Mouse (Mus musculus): ENCODE results near the gene Txndc15. TPM values are rescaled to one million over a fixed set of nuclear protein-coding genes. Genes with fewer than 3 reads are reported as not detected.

Txndc15 gene
- polyA plus RNA-seq (2015; fragmentation: Nextera tagmentation; extraction: Ambion mirVana) = 77.0 and 77.6 TPM in 2 replicates

DNA sequence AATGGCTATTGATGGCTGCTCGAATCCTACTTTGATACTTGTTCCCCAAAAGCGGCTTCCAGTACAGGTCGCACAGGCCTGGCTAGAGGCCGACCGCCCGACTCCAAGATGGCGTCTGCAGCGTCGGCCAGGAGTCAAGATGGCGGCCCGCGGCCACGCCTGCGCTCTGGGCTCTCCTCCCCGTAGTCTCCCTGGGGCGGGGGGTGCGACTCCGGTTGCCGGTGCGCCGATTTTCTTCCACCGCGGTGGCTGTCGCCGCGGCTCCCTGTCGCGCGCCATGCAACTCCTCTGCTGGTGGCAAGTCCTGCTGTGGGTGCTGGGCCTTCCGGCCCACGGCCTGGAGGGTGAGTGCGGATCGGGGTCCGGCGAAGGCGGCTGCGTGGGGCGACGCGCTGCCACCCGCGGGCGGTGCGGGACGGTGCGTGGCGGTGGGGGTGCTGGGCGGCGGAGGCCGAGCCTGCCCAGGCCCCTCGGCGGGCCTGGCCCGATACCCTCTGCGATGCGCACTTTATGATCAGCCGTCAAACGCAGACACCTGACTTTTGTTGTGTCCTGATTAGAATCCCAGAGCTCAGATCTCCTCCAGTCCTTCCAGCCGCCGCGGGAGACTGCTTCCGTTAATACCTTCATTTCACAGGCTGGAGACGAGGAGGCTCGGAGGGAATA is at the start of gene Txndc15:
TSS of gene Txndc15 (plus strand) at position 150 of the 666 bp plus-strand sequence.
- Histone ChIP-seq H3K27me3 (replicated peaks) (no peaks in the 10 kb centered on the region), H3K9ac (peak within 1 kb of the TSS; percentile 95), H3K4me3 (replicated peaks) (peak within 1 kb of the TSS; percentile 95), H3K4me1 (peaks cover 4% of the 10 kb centered on the region; the same call in 1 of the 2 replicates), H3K9me3 (no peaks in the 10 kb centered on the region), H3K4me2 (peak within 1 kb of the TSS; percentile 54), H3K36me3 (peaks cover 1% of the 10 kb centered on the region), H3K27ac (peak within 1 kb of the TSS; percentile 85)
- ATAC-seq (ENCODE audit: insufficient read depth, low FRiP score, low read depth) = peak; percentile 90
- WGBS = under 1% methylated on average over 63 of the region's 63 CpGs

GRCm38 (mm10) chr13:55668550-55668949 is 45.9 kb upstream of the Txndc15 start:
- peaks cover 76% of the 10 kb centered on the region for H3K36me3 ChIP-seq
- no peak overlapping the region for H3K4me3 ChIP-seq (replicated peaks)
- H3K27me3 ChIP-seq (replicated peaks) = no peaks in the 10 kb centered on the region

DNA sequence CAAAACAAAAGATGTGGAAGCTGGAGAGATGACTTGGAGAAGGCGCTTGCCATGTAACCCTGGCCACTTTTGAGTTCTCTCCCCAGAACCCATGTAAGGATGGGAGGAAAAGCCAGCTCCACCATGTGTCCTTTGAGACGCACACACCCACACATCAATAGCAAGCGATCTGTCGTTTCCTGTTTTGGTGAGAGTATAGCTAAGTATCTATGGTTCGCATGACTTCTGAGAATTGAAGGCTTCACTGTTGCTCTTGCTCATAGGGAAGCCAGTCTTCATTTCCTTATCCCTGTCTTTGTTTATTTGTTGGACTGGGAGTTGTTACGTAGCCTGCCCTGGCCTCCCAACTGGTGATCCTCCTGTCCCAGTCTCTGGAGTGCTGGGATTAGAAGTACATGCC is 41.7 kb upstream of the Txndc15 start:
- no peak overlapping the region for H3K27ac ChIP-seq
- H3K4me1 ChIP-seq = no peaks in the 10 kb centered on the region
- H3K9ac ChIP-seq = no peak overlapping the region
- H3K4me3 ChIP-seq (replicated peaks) = no peak overlapping the region
- no peak for ATAC-seq (ENCODE audit: insufficient read depth, low FRiP score, low read depth)
- WGBS = 95% methylated on average over 6 of the region's 6 CpGs
- peaks cover 72% of the 10 kb centered on the region for H3K36me3 ChIP-seq
- no peaks in the 10 kb centered on the region for H3K27me3 ChIP-seq (replicated peaks)
- H3K4me2 ChIP-seq = no peak overlapping the region
- H3K9me3 ChIP-seq = no peaks in the 10 kb centered on the region

More at GRCm38 (mm10) chr13:55668550-55668949, 45.9 kb upstream of the Txndc15 start:
- no peaks in the 10 kb centered on the region for H3K4me1 ChIP-seq
- H3K27ac ChIP-seq = no peak overlapping the region
- H3K9me3 ChIP-seq = no peaks in the 10 kb centered on the region
- H3K9ac ChIP-seq = no peak overlapping the region
- H3K4me2 ChIP-seq = no peak overlapping the region
- WGBS = 71% methylated on average over 6 of the region's 6 CpGs
- ATAC-seq (ENCODE audit: insufficient read depth, low FRiP score, low read depth) = no peak

DNA sequence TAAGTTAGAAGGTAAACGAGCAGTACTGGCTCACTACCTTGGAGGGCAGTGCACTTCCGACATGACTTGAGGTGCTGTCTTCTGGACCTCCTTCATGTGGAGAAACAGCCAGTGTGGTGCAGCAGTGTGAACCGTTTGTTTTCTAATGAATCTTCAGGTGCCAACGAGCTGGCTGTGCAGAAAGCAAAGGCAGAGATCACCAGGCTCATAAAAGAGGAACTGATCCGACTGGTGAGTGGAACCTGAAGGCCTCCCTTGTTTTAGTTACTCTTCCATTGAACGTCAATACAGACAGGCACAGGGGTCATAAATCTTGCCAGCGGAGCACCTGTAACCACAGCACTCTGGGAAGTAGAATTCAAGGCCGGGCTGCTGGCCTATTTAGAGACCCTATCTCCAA is 37.1 kb upstream of the Txndc15 start:
- Histone ChIP-seq H3K4me2 (no peak overlapping the region), H3K4me3 (replicated peaks) (no peak overlapping the region), H3K9me3 (no peaks in the 10 kb centered on the region), H3K36me3 (peaks cover 47% of the 10 kb centered on the region), H3K9ac (no peak overlapping the region), H3K27ac (no peak overlapping the region), H3K27me3 (replicated peaks) (no peaks in the 10 kb centered on the region), H3K4me1 (no peaks in the 10 kb centered on the region)
- ATAC-seq (ENCODE audit: insufficient read depth, low FRiP score, low read depth) = no peak
- WGBS = 73% methylated on average over 8 of the region's 8 CpGs

- Histone ChIP-seq H3K4me1 (no peaks in the 10 kb centered on the region), H3K27ac (no peak overlapping the region), H3K27me3 (replicated peaks) (no peaks in the 10 kb centered on the region), H3K36me3 (peaks cover 18% of the 10 kb centered on the region; the same call in 1 of the 2 replicates), H3K4me3 (replicated peaks) (no peak overlapping the region), H3K9ac (no peak overlapping the region), H3K4me2 (no peak overlapping the region), H3K9me3 (no peaks in the 10 kb centered on the region)
- WGBS = 84% methylated on average over 9 of the region's 9 CpGs
- no peak for ATAC-seq (ENCODE audit: insufficient read depth, low FRiP score, low read depth)
Measured at GRCm38 (mm10) chr13:55682201-55682600, 32.2 kb upstream of the Txndc15 start.

DNA sequence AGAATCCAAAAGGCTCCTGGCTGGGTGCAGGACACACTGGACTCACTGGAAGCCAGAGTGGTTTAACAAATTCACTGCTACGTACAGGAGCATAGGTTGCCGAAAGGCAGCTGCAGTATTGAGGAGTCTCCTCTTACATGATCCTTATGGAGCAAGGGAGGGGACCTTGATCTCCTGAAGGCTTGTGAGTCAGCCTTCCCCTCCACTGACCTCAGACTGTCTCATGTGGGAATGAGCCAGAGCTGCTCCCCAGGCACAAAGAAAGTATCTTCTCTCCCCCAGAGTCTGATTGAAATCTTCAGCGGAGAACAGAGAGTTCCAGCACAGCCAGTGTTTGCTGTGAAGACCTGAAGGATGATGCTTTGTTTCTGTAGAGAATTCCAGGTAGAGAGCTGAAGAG is 30.9 kb upstream of the Txndc15 start:
- no peak overlapping the region for H3K9ac ChIP-seq
- no peak overlapping the region for H3K4me2 ChIP-seq
- WGBS = 89% methylated on average over 3 of the region's 3 CpGs
- H3K27me3 ChIP-seq (replicated peaks) = no peaks in the 10 kb centered on the region
- H3K27ac ChIP-seq = no peak overlapping the region
- no peak for ATAC-seq (ENCODE audit: insufficient read depth, low FRiP score, low read depth)
- H3K4me3 ChIP-seq (replicated peaks) = no peak overlapping the region
- H3K4me1 ChIP-seq = no peaks in the 10 kb centered on the region
- 0 out of 2 replicates have a peak, but pooled peaks cover 6% of the 10 kb centered on the region for H3K36me3 ChIP-seq
- H3K9me3 ChIP-seq = no peaks in the 10 kb centered on the region

DNA sequence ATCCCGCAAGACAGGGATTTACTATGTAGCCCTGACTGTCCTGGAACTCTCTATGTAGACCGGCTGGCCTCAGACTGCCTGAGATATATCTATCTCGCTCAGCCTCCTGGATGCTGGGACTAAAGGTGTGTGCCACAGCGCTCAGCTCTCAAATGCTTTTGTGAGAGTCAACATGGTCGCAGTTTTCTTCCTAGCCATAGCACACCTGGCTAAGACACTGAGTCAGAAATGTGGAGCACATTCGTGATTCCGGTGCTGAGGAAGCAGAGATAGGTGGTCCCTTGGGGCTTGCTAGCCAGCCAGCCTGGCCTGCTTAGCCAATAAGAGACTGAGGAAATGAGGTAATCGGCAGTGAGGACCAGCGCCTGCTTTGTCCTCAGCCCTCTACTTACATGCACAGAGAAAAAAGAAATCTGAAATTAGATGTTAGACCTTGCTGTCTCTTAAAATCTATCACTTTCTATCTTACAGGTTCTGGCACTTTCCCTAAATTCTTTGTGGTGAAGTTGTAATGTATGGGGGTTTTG is 28.3 kb upstream of the Txndc15 start:
- Histone ChIP-seq H3K4me3 (replicated peaks) (no peak overlapping the region), H3K4me1 (no peaks in the 10 kb centered on the region), H3K36me3 (no peaks in the 10 kb centered on the region), H3K27ac (no peak overlapping the region), H3K4me2 (no peak overlapping the region), H3K9ac (no peak overlapping the region), H3K9me3 (no peaks in the 10 kb centered on the region), H3K27me3 (replicated peaks) (no peaks in the 10 kb centered on the region)
- no peak for ATAC-seq (ENCODE audit: insufficient read depth, low FRiP score, low read depth)
- WGBS = 77% methylated on average over 9 of the region's 9 CpGs

DNA sequence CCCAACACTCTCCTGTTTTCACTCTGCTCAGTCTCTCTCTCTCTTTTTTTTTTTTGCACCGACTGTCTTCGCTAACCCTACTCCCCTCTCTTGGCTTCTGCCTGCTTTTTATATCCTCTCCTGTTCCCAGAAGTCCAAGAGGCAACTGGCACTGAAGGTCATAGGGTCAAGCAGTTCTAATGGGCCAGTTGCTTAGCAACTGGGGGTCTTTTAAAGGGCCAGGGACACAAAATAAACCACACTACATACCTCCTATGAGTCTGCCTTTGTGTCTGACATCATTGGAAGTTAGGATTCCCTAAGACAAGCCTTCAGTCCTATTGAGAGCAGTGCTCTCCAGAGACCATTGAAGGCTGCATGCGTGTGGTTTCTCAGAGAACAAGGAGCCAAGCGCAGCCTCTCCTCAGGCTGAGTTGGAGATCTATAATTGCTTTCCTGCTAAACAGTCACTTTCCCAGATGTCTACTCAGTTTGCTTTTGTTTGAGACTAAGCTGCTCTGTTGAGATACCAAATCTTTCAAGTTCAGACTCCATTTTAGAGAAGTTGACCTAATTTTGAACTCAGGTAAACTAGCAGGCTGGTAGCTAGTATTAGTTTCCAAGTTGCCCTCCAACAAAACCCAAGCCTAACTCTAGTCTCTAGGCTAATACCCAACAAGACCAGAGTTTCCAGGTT is 26.4 kb upstream of the Txndc15 start:
- Histone ChIP-seq H3K4me2 (no peak overlapping the region), H3K27ac (no peak overlapping the region), H3K36me3 (no peaks in the 10 kb centered on the region), H3K4me1 (no peaks in the 10 kb centered on the region), H3K9ac (no peak overlapping the region), H3K27me3 (replicated peaks) (no peaks in the 10 kb centered on the region), H3K4me3 (replicated peaks) (no peak overlapping the region), H3K9me3 (no peaks in the 10 kb centered on the region)
- no peak for ATAC-seq (ENCODE audit: insufficient read depth, low FRiP score, low read depth)
- 36% methylated on average over 4 of the region's 4 CpGs for WGBS

DNA sequence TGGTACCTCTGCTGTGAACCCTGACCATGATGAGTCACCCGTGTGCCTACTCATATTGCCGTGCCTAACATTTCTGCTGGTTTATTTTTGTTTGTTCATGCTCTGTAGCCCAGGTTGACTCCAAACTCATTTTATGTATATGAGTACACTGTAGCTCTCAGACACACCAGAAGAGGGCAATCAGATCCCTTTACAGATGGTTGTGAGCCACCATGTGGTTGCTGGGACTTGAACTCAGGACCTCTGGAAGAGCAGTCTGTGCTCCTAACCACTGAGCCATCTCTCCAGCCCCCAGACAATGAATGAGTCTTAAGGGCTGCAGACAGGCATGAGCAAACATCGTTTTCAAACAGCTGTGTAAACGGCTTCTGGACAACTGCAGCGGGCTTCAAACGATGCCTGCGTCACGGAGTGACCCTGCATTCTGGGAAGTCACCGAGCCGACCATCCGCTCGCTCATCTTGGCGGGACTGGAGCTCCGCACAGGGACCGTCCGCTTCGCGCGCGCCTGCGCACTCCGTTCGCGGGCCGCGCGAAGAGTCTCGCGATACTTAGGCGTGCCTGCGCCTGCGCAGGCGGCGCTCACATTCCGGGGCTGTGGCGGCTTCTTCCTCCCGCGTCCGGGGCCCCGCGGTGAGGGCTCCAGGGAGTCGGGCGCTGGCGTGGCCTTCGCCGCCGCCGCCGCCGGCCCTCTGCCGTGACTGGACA is 21.8 kb upstream of the Txndc15 start, which contains the start of gene B230219D22Rik:
TSS of gene B230219D22Rik (plus strand) at position 590 of the 708 bp plus-strand sequence.
- Histone ChIP-seq H3K4me1 (peaks cover 14% of the 10 kb centered on the region), H3K36me3 (no peaks in the 10 kb centered on the region), H3K9ac (peak within 1 kb of the TSS; percentile 100), H3K27me3 (replicated peaks) (no peaks in the 10 kb centered on the region), H3K4me3 (replicated peaks) (peak within 1 kb of the TSS; percentile 100), H3K4me2 (peak within 1 kb of the TSS; percentile 71), H3K9me3 (no peaks in the 10 kb centered on the region), H3K27ac (peak within 1 kb of the TSS; percentile 97)
- ATAC-seq (ENCODE audit: insufficient read depth, low FRiP score, low read depth) = peak; percentile 94
- WGBS = 2% methylated on average over 51 of the region's 51 CpGs

DNA sequence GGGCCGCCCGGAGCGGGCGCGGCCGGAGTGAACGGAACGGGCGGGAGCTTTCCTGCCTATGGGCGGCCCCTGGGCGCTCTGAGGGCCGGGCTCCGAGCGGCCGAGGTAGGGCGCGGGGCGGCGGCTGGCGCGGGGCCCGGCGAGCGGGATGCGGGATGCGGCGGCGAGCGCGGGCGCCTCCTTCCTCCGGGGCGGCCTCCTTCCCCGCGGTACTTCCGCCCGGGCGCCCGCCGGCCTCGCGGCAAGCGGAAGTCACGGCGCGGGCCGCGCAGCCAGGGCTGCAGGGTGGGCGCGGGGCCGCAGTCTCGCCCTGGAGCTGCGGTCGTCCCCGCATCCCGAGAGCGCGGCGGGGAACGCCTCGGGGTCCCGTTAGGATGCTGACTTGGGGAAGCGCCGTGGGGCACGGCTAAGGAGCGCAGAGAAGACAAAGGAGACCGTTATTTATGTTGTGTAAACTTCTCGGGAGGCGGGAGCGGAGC is 21.2 kb upstream of the Txndc15 start:
- ATAC-seq (ENCODE audit: insufficient read depth, low FRiP score, low read depth) = peak; percentile 64
- Histone ChIP-seq H3K27me3 (replicated peaks) (no peaks in the 10 kb centered on the region), H3K9ac (peak overlapping the region; percentile 100), H3K27ac (peak overlapping the region; percentile 97), H3K9me3 (no peaks in the 10 kb centered on the region), H3K36me3 (no peaks in the 10 kb centered on the region), H3K4me3 (replicated peaks) (peak overlapping the region; percentile 100), H3K4me2 (peak overlapping the region; percentile 71), H3K4me1 (peaks cover 14% of the 10 kb centered on the region)
- under 1% methylated on average over 54 of the region's 70 CpGs for WGBS

DNA sequence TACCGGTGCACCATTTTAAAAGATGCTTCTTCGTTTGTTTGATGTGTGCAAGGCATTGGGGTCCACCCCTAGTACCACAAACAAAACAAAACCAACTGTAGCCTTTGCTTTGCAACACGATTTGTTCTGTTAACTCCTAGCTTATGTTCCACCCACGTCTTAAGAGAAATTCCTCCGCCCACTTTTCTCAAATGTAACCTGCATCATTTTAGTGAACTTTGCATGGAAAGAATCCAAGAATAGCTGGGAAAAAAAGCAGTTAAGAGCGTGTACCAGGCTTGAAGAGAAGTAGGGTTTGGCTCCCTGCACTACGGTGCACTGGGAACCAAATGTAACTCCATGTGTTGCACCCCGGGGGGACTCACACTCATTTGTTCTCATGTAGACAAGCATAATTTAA is 20.3 kb upstream of the Txndc15 start:
- Histone ChIP-seq H3K4me2 (peak overlapping the region; percentile 71), H3K9me3 (no peaks in the 10 kb centered on the region), H3K4me1 (peaks cover 14% of the 10 kb centered on the region), H3K4me3 (replicated peaks) (peak overlapping the region; percentile 100), H3K36me3 (peaks cover 6% of the 10 kb centered on the region), H3K9ac (peak overlapping the region; percentile 100), H3K27ac (no peak overlapping the region; the same call in 1 of the 2 replicates), H3K27me3 (replicated peaks) (no peaks in the 10 kb centered on the region)
- 7% methylated on average over 8 of the region's 8 CpGs for WGBS
- no peak for ATAC-seq (ENCODE audit: insufficient read depth, low FRiP score, low read depth)
